Mouse (Mus musculus) stomach, embryonic 14.5 days (tissue): ENCODE data around the gene Nat8f4. TPM values are rescaled to one million over a fixed set of nuclear protein-coding genes. Genes with fewer than 3 reads are reported as not detected.

Source experiments
- polyA plus RNA-seq: library from polyadenylated mRNA; unstranded; fragments of >200 nt; fragmentation: Nextera tagmentation; extraction: Ambion mirVana; gene quantifications from 2 replicates; pipeline ENCODE4 v1.2.1, GENCODE M21; 2014

Gene Nat8f4
- polyA plus RNA-seq, 1 experiment from 2014 or later, result 6.4 TPM

Other genes starting within 250 kb of the Nat8f4 start
- gene Nat8f7, start 191.7 kb downstream of the Nat8f4 start, polyA plus RNA-seq, result not detected in 2 replicates
- not detected in 2 replicates for gene Nat8f3, start 139.1 kb downstream of the Nat8f4 start, polyA plus RNA-seq
- not detected in 2 replicates for gene Nat8f6, start 83.9 kb downstream of the Nat8f4 start, polyA plus RNA-seq
- not detected in 2 replicates for gene Nat8f5, start 83.9 kb downstream of the Nat8f4 start, polyA plus RNA-seq
- gene Nat8, start 72.8 kb downstream of the Nat8f4 start, polyA plus RNA-seq, result not detected in 2 replicates
- gene Nat8f2, start 35.7 kb downstream of the Nat8f4 start, polyA plus RNA-seq, result not detected in 2 replicates
- 30.1 and 32.5 TPM in 2 replicates for gene Tprkb, start 7.0 kb upstream of the Nat8f4 start, polyA plus RNA-seq
- gene Nat8f1, start 10.8 kb upstream of the Nat8f4 start, polyA plus RNA-seq, result 4.4 and 5.6 TPM in 2 replicates
- 60.0 and 66.2 TPM in 2 replicates for gene Dusp11, start 56.8 kb upstream of the Nat8f4 start, polyA plus RNA-seq
- gene Figla, start 111.3 kb upstream of the Nat8f4 start, polyA plus RNA-seq, result not detected in 2 replicates
- 7.1 and 7.7 TPM in 2 replicates for gene Add2, start 123.8 kb upstream of the Nat8f4 start, polyA plus RNA-seq